11 mouse cellular contexts compared by ENCODE assay signal in genomic region chr10:44043630-44044029, GRCm38 (mm10).
"Had no signal": no experiment of that assay in that cellular context is flagged by ENCODE, and none has a peak within 500 bp of the region (broad histone marks: within the 10 kb centered on the region; RNA-seq: fewer than 3 reads in every experiment).

No protein-coding gene starts in this region.

- H3K4me1 ChIP-seq: limb, embryonic 13.5 days; midbrain, embryonic 13.5 days; neural tube, embryonic 12.5 days had no signal

- DNase-seq: kidney, adult 18-20 months; kidney, postnatal 14 days; layer of hippocampus, adult 9-11 months; layer of hippocampus, postnatal 36 days; lung, adult 18-20 months; lung, postnatal 36 days; thymus, postnatal 36 days had no signal

- H3K36me3 ChIP-seq: limb, embryonic 13.5 days; midbrain, embryonic 13.5 days; neural tube, embryonic 12.5 days had no signal

- H3K27ac ChIP-seq: limb, embryonic 13.5 days; liver, embryonic 14.5 days; midbrain, embryonic 13.5 days; neural tube, embryonic 12.5 days had no signal

- H3K27me3 ChIP-seq: limb, embryonic 13.5 days; midbrain, embryonic 13.5 days; neural tube, embryonic 12.5 days had no signal

- H3K4me3 ChIP-seq: limb, embryonic 13.5 days; midbrain, embryonic 13.5 days; neural tube, embryonic 12.5 days had no signal

- H3K9me3 ChIP-seq: limb, embryonic 13.5 days; midbrain, embryonic 13.5 days; neural tube, embryonic 12.5 days had no signal
